Mouse (Mus musculus) inflammation-experienced regulatory T-cells (primary cell): Measurements from ENCODE around the gene Olfr1324. TPM values are rescaled to one million over a fixed set of nuclear protein-coding genes. Genes with fewer than 3 reads are reported as not detected.

ENCODE experiments used
- polyA plus RNA-seq, 2 experiments: library from polyadenylated mRNA; unstranded; fragments of 100-300 nt; shearing (Covaris generic); gene quantifications; one replicate each; pipeline ENCODE4 v1.2.1; 2017

The Olfr1324 gene
- polyA plus RNA-seq = not detected

GRCm38 (mm10) chrX:50428398-50428797, at the start of gene Olfr1324:
Olfr1324 (minus strand) TSS chrX:50428498.

